Mouse (Mus musculus) lung, postnatal 0 days (tissue): ENCODE data around the gene Hnrnpd. TPM values are rescaled to one million over a fixed set of nuclear protein-coding genes. Genes with fewer than 3 reads are reported as not detected.

Source experiments
- ATAC-seq: fragments of 200-750 bp; cut with Nextera tagmentation; 2 replicates; pipeline ENCODE4 v1.8.0; 2017; ENCODE audit warnings: moderate library complexity
- DNase-seq: peaks from one replicate; pipeline ENCODE4 v3.0.0-alpha.2; 2016; ENCODE audit warnings: low spot score
- H3K27ac ChIP-seq: fragments of 300-500 bp; sonication (generic); 2 replicates; pipeline ENCODE4 v1.5.1; 2014; ENCODE audit warnings: antibody characterized with exemption, mild to moderate bottlenecking, low read length, mixed read lengths
- H3K27me3 ChIP-seq: fragments of 300-500 bp; sonication (generic); replicated peaks from 2 replicates; pipeline ENCODE4 v1.6.1; 2014; ENCODE audit warnings: low read length, mixed read lengths; ENCODE audit not compliant: insufficient read depth
- H3K36me3 ChIP-seq: fragments of 300-500 bp; sonication (generic); 2 replicates; pipeline ENCODE4 v1.6.1; 2014; ENCODE audit warnings: low read length, mixed read lengths; ENCODE audit not compliant: insufficient read depth
- H3K4me1 ChIP-seq: fragments of 300-500 bp; sonication (generic); 2 replicates; pipeline ENCODE4 v1.6.1; 2014; ENCODE audit warnings: antibody characterized with exemption, low read depth, low read length, mixed read lengths; ENCODE audit not compliant: insufficient read depth
- H3K4me2 ChIP-seq: fragments of 300-500 bp; sonication (generic); replicated peaks from 2 replicates; pipeline ENCODE4 v1.6.1; 2014; ENCODE audit warnings: low read depth, mild to moderate bottlenecking, low read length, moderate library complexity, mixed read lengths
- H3K4me3 ChIP-seq: fragments of 300-500 bp; sonication (generic); 2 replicates; pipeline ENCODE4 v1.5.1; 2014; ENCODE audit warnings: low read depth, low read length
- H3K9ac ChIP-seq: fragments of 300-500 bp; sonication (generic); replicated peaks from 2 replicates; pipeline ENCODE4 v1.6.1; 2014; ENCODE audit warnings: low read depth, mild to moderate bottlenecking
- H3K9me3 ChIP-seq: fragments of 300-500 bp; sonication (generic); 2 replicates; pipeline ENCODE4 v1.6.1; 2016; ENCODE audit warnings: low read length, mixed read lengths
- CTCF ChIP-seq: IDR thresholded peaks from 2 replicates; pipeline ENCODE4 v1.5.1; 2016; ENCODE audit warnings: antibody characterized with exemption, mild to moderate bottlenecking
- EP300 ChIP-seq: IDR thresholded peaks from 2 replicates; pipeline ENCODE4 v1.6.1; 2016; ENCODE audit warnings: antibody characterized with exemption, mild to moderate bottlenecking, control low read depth
- WGBS: fragments of 180-500 bp; shearing (Covaris S2); extraction: QIAGEN DNeasy Blood & Tissue Kit; methylation state at CpG from one replicate; pipeline ENCODE4 v1.1.7; 2014; 5-methylcytosine and 5-hydroxymethylcytosine counted together
- polyA plus RNA-seq: library from polyadenylated mRNA; unstranded; fragments of >200 nt; fragmentation: Nextera tagmentation; extraction: Ambion mirVana; gene quantifications from 2 replicates; pipeline ENCODE4 v1.2.1, GENCODE M21; 2015

Hnrnpd gene
- polyA plus RNA-seq, 1 experiment from 2014 or later, result 44.0 TPM

GRCm38 (mm10) chr5:100007040-100007375, 28.3 kb upstream of the Hnrnpd start:
- Histone ChIP-seq H3K36me3 (no peaks in the 10 kb centered on the region), H3K4me1 (no peaks in the 10 kb centered on the region), H3K27me3 (no peaks in the 10 kb centered on the region), H3K9ac (no peak overlapping the region), H3K27ac (no peak overlapping the region), H3K4me2 (no peak overlapping the region), H3K9me3 (no peaks in the 10 kb centered on the region), H3K4me3 (no peak overlapping the region)
- 85% methylated on average over 4 of the region's 4 CpGs for WGBS
- no peak for ATAC-seq
- peak; percentile 44 for TF ChIP-seq CTCF
- no peak for TF ChIP-seq EP300
- no peak for DNase-seq

- WGBS, result 68% methylated on average over 4 of the region's 4 CpGs
- H3K4me3 ChIP-seq, result no peak overlapping the region
- no peak overlapping the region for H3K9ac ChIP-seq
- no peak overlapping the region for H3K27ac ChIP-seq
- DNase-seq (no peak), ATAC-seq (no peak)
- no peaks in the 10 kb centered on the region for H3K4me1 ChIP-seq
- no peaks in the 10 kb centered on the region for H3K9me3 ChIP-seq
- no peak overlapping the region for H3K4me2 ChIP-seq
- H3K36me3 ChIP-seq, result no peaks in the 10 kb centered on the region
- no peaks in the 10 kb centered on the region for H3K27me3 ChIP-seq
- TF ChIP-seq CTCF (no peak), EP300 (no peak)
These were observed 27.7 kb upstream of the Hnrnpd start for GRCm38 (mm10) chr5:100006324-100007039.

- TF ChIP-seq EP300 (no peak), CTCF (no peak)
- no peaks in the 10 kb centered on the region for H3K36me3 ChIP-seq
- no peak overlapping the region for H3K4me3 ChIP-seq
- no peaks in the 10 kb centered on the region for H3K9me3 ChIP-seq
- no peak overlapping the region for H3K9ac ChIP-seq
- H3K4me1 ChIP-seq, result no peaks in the 10 kb centered on the region
- no peaks in the 10 kb centered on the region for H3K27me3 ChIP-seq
- H3K27ac ChIP-seq, result no peak overlapping the region
- no peak for ATAC-seq
- DNase-seq, result no peak
- no peak overlapping the region for H3K4me2 ChIP-seq
- 67% methylated on average over 6 of the region's 6 CpGs for WGBS
These were observed 27.2 kb upstream of the Hnrnpd start for GRCm38 (mm10) chr5:100005896-100006295.

GRCm38 (mm10) chr5:100005431-100005830, 26.7 kb upstream of the Hnrnpd start:
- H3K36me3 ChIP-seq, result no peaks in the 10 kb centered on the region
- no peaks in the 10 kb centered on the region for H3K4me1 ChIP-seq
- TF ChIP-seq CTCF (no peak), EP300 (no peak)
- H3K4me2 ChIP-seq, result no peak overlapping the region
- DNase-seq (no peak), ATAC-seq (no peak)
- WGBS, result 66% methylated on average over 3 of the region's 3 CpGs
- H3K9me3 ChIP-seq, result no peaks in the 10 kb centered on the region
- no peak overlapping the region for H3K9ac ChIP-seq
- no peaks in the 10 kb centered on the region for H3K27me3 ChIP-seq
- no peak overlapping the region for H3K4me3 ChIP-seq
- no peak overlapping the region for H3K27ac ChIP-seq

- H3K4me3 ChIP-seq, result no peak overlapping the region
- TF ChIP-seq EP300 (no peak), CTCF (no peak)
- no peaks in the 10 kb centered on the region for H3K36me3 ChIP-seq
- no peaks in the 10 kb centered on the region for H3K9me3 ChIP-seq
- no peak for ATAC-seq
- WGBS, result 66% methylated on average over 4 of the region's 4 CpGs
- no peak overlapping the region for H3K4me2 ChIP-seq
- H3K4me1 ChIP-seq, result no peaks in the 10 kb centered on the region
- no peaks in the 10 kb centered on the region for H3K27me3 ChIP-seq
- H3K27ac ChIP-seq, result no peak overlapping the region
- H3K9ac ChIP-seq, result no peak overlapping the region
- no peak for DNase-seq
These were observed 25.2 kb upstream of the Hnrnpd start for GRCm38 (mm10) chr5:100003895-100004294.

GRCm38 (mm10) chr5:100000500-100000899, 21.8 kb upstream of the Hnrnpd start:
- no peaks in the 10 kb centered on the region for H3K36me3 ChIP-seq
- no peak for ATAC-seq
- no peaks in the 10 kb centered on the region for H3K4me1 ChIP-seq
- no peak overlapping the region for H3K9ac ChIP-seq
- 45% methylated on average over 7 of the region's 8 CpGs for WGBS
- no peaks in the 10 kb centered on the region for H3K9me3 ChIP-seq
- H3K4me3 ChIP-seq, result no peak overlapping the region
- H3K4me2 ChIP-seq, result no peak overlapping the region
- TF ChIP-seq EP300, result no peak
- TF ChIP-seq CTCF, result no peak
- H3K27me3 ChIP-seq, result no peaks in the 10 kb centered on the region
- DNase-seq, result no peak
- no peak overlapping the region for H3K27ac ChIP-seq

- Histone ChIP-seq H3K4me2 (no peak overlapping the region), H3K27me3 (no peaks in the 10 kb centered on the region), H3K4me3 (no peak overlapping the region), H3K4me1 (no peaks in the 10 kb centered on the region), H3K9me3 (no peaks in the 10 kb centered on the region), H3K9ac (no peak overlapping the region), H3K36me3 (no peaks in the 10 kb centered on the region), H3K27ac (no peak overlapping the region)
- ATAC-seq (no peak), DNase-seq (no peak)
- TF ChIP-seq EP300 (no peak), CTCF (no peak)
- 69% methylated on average over 7 of the region's 7 CpGs for WGBS
These were observed 21.3 kb upstream of the Hnrnpd start for GRCm38 (mm10) chr5:100000048-100000447.
